Mouse (Mus musculus) olfactory bulb, adult 2 months (tissue): ENCODE results near the gene Iqgap1. TPM values are rescaled to one million over a fixed set of nuclear protein-coding genes. Genes with fewer than 3 reads are reported as not detected.
"Not testable (repeated sequence)": the region's sequence is repeated elsewhere in the genome, so short reads cannot be mapped to it uniquely, and the experiment has no call there.

Experiments
- H3K27ac ChIP-seq: fragments of 200-500 bp; 2 replicates; pipeline ENCODE4 v1.5.1; 2012; ENCODE audit warnings: low read depth, low read length; ENCODE audit not compliant: insufficient read depth
- H3K4me1 ChIP-seq: fragments of 200-500 bp; 2 replicates; pipeline ENCODE4 v1.6.1; 2012; ENCODE audit warnings: low read length; ENCODE audit not compliant: control insufficient read depth, insufficient read depth
- H3K4me3 ChIP-seq: fragments of 200-500 bp; 2 replicates; pipeline ENCODE4 v1.5.1; 2012; ENCODE audit warnings: mild to moderate bottlenecking, low read depth, low read length, moderate library complexity; ENCODE audit not compliant: insufficient read depth
- CTCF ChIP-seq: fragments of 200-500 bp; IDR thresholded peaks from 2 replicates; pipeline ENCODE4 v1.5.1; 2012; ENCODE audit warnings: low read depth, mild to moderate bottlenecking, low read length, moderate library complexity; ENCODE audit not compliant: insufficient read depth
- POLR2A ChIP-seq: fragments of 200-500 bp; IDR thresholded peaks from 2 replicates; pipeline ENCODE4 v1.6.1; 2012; ENCODE audit warnings: mild to moderate bottlenecking, low read depth, low read length, moderate library complexity; ENCODE audit not compliant: insufficient read depth
- WGBS: fragments of 180-500 bp; shearing (Covaris S2); methylation state at CpG from one replicate; pipeline ENCODE4 v1.1.7; 2018; 5-methylcytosine and 5-hydroxymethylcytosine counted together
- polyA plus RNA-seq: library from polyadenylated mRNA; stranded (reverse); fragments of >200 nt; gene quantifications from 2 replicates; pipeline ENCODE4 v1.2.4, GENCODE M21; 2012; ENCODE audit warnings: low replicate concordance; ENCODE audit not compliant: missing spikeins, insufficient read depth, insufficient read length

The Iqgap1 gene
- polyA plus RNA-seq, 1 experiment, result not detected

- 66% methylated on average over 7 of the region's 7 CpGs for WGBS
- Histone ChIP-seq H3K4me1 (no peaks in the 10 kb centered on the region), H3K4me3 (no peak overlapping the region), H3K27ac (no peak overlapping the region)
- TF ChIP-seq CTCF (no peak), POLR2A (no peak)
These were observed 12.5 kb upstream of the Iqgap1 start for GRCm38 (mm10) chr7:80838247-80838646.

DNA sequence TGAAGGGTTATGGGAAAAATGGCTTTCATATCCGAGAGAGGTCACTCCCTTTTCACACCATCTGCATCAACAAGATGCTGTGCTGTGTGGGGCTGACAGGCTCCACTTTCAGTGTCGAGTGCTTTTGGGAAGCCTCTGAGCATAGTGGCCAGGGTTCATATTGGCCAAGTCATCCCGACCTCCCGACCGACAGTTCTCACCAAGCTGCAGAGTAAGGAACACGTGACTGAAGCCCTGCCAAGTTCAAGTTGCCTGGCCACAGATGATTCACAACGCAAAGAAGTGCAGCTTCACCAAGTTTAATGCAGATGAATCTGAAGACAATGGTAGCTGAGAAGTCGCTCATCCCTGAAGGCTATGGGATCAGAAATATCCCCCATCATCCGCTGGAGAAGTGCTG is 12.0 kb upstream of the Iqgap1 start:
- Histone ChIP-seq H3K27ac (no peak overlapping the region), H3K4me1 (peaks cover 3% of the 10 kb centered on the region; the same call in 1 of the 2 replicates), H3K4me3 (no peak overlapping the region)
- no peak for TF ChIP-seq CTCF
- no peak for TF ChIP-seq POLR2A
- 72% methylated on average over 9 of the region's 9 CpGs for WGBS

- peaks cover 3% of the 10 kb centered on the region; the same call in 1 of the 2 replicates for H3K4me1 ChIP-seq
- WGBS, result 75% methylated on average over 4 of the region's 4 CpGs
- H3K27ac ChIP-seq, result no peak overlapping the region
- TF ChIP-seq CTCF (no peak), POLR2A (no peak)
- no peak overlapping the region for H3K4me3 ChIP-seq
These were observed 10.3 kb upstream of the Iqgap1 start for GRCm38 (mm10) chr7:80835984-80836652.

GRCm38 (mm10) chr7:80833651-80834532 is 8.1 kb upstream of the Iqgap1 start:
- TF ChIP-seq POLR2A (no peak), CTCF (no peak)
- Histone ChIP-seq H3K4me1 (peaks cover 3% of the 10 kb centered on the region; the same call in 1 of the 2 replicates), H3K4me3 (no peak overlapping the region), H3K27ac (no peak overlapping the region)
- WGBS, result 53% methylated on average over 12 of the region's 12 CpGs

DNA sequence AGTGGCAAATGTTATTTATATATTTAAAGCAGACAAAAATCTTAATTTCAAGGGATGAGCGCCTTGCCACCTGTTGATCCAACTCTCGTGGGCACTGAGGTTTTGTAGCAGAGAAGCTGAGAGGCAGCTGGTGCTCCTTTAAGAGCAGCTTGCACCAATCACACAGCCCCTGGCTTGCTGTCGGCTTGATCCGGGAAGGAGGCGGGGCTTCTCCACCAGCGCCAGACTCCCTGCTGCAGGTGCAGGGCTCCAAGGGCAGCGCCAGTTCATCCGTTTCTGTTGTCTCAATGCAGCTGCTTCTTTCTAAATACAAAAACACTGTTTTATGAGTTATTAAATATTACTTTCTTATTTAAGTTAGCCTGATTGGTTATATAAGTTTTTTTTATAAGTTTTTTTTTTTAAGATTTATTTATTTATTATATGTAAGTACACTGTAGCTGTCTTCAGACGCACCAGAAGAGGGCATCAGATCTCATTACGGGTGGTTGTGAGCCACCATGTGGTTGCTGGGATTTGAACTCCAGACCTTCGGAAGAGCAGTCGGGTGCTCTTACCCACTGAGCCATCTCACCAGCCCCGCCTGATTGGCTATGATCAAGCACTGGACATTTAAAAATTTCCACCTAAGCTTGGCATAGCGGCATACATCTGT is 7.3 kb upstream of the Iqgap1 start:
- not testable (repeated sequence) for H3K27ac ChIP-seq, H3K4me1 ChIP-seq, H3K4me3 ChIP-seq
- 22% methylated on average over 14 of the region's 14 CpGs for WGBS

GRCm38 (mm10) chr7:80832191-80832590 is 6.4 kb upstream of the Iqgap1 start:
- TF ChIP-seq POLR2A (no peak), CTCF (no peak)
- Histone ChIP-seq H3K4me3 (no peak overlapping the region), H3K4me1 (peaks cover 3% of the 10 kb centered on the region; the same call in 1 of the 2 replicates), H3K27ac (no peak overlapping the region)
- 36% methylated on average over 4 of the region's 4 CpGs for WGBS

DNA sequence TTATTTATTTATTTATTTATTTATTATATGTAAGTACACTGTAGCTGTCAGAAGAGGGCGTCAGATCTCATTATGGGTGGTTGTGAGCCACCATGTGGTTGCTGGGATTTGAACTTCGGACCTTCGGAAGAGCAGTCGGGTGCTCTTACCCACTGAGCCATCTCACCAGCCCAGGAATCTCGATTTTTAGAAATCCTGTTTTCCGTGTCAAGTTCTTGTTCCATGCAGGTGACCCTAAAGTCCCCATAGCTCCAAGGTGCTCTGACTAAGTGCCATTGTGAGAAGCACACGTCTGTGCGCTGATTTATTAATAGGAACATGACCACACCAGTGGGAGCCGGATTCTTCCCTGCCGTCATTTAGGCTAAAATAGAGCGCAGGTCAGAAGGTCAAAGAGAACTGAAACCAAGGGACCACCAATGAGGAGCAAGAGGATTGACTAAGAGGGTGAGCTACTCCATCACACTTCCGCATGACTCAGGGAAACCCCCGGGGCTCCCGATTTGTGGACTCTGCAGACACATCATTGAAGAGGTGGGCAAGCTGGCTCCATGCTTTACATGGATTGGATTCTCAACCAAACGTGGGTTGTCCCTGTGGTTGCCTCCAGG is 4.5 kb upstream of the Iqgap1 start:
- H3K4me3 ChIP-seq, result no peak overlapping the region
- WGBS, result 88% methylated on average over 15 of the region's 15 CpGs
- TF ChIP-seq CTCF (no peak), POLR2A (no peak)

DNA sequence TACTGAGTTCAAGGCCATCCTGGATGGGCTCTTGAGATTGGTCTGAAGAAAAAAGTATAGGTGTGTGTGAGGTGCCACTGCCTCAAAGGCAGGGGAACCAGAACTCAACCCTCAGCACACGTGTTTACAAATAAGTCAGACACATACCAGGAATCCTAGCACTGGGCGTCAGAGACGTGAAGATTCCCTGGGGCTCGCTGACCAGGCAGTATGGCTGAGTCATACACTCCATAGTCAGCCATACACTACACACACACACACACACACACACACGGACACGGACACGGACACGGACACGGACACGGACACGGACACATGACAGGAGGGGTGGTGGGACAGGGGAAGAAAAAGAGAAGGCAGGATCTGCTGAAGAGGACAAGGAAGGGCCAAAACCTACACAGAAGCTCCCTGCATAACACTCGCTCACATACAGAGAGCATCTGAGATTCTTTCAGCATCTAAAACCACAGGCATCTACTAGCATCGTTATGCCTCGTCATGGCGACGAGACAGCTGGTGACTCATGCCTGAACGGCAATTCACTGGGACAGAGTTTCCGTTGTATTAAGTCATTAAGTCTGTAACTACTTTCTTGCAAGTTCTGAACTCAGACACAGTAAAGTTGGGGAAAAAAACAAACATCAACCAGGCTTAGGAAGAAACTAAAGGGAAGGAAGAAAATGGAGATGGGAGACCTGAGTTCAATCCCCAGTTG is 2.5 kb upstream of the Iqgap1 start:
- no peak for TF ChIP-seq CTCF
- TF ChIP-seq POLR2A, result no peak
- WGBS, result 63% methylated on average over 18 of the region's 18 CpGs
- Histone ChIP-seq H3K27ac (no peak overlapping the region), H3K4me1 (peaks cover 3% of the 10 kb centered on the region; the same call in 1 of the 2 replicates), H3K4me3 (no peak overlapping the region)

More for the DNA sequence above, 4.5 kb upstream of the Iqgap1 start:
- Histone ChIP-seq H3K27ac (no peak overlapping the region), H3K4me1 (peaks cover 3% of the 10 kb centered on the region; the same call in 1 of the 2 replicates)
